Mouse (Mus musculus): Measurements from ENCODE around the gene Ltb. TPM values are rescaled to one million over a fixed set of nuclear protein-coding genes. Genes with fewer than 3 reads are reported as not detected.

Gene Ltb
- polyA plus RNA-seq, 1 experiment from 2014 or later, result 0.64 TPM

GRCm38 (mm10) chr17:35210593-35210992, 16.4 kb downstream of the Ltb start:
- 64% methylated on average over 3 of the region's 3 CpGs for WGBS
- Histone ChIP-seq H3K27ac (replicated peaks) (no peak overlapping the region), H3K9me3 (no peaks in the 10 kb centered on the region), H3K9ac (no peak overlapping the region), H3K4me2 (no peak overlapping the region), H3K27me3 (replicated peaks) (peaks cover 9% of the 10 kb centered on the region), H3K4me3 (no peak overlapping the region), H3K4me1 (no peaks in the 10 kb centered on the region), H3K36me3 (no peaks in the 10 kb centered on the region)
- ATAC-seq (ENCODE audit: extremely low read depth, insufficient number of reproducible peaks, low FRiP score, low TSS enrichment), result no peak

GRCm38 (mm10) chr17:35213071-35213470, 18.8 kb downstream of the Ltb start:
- WGBS, result 85% methylated on average over 5 of the region's 5 CpGs

DNA sequence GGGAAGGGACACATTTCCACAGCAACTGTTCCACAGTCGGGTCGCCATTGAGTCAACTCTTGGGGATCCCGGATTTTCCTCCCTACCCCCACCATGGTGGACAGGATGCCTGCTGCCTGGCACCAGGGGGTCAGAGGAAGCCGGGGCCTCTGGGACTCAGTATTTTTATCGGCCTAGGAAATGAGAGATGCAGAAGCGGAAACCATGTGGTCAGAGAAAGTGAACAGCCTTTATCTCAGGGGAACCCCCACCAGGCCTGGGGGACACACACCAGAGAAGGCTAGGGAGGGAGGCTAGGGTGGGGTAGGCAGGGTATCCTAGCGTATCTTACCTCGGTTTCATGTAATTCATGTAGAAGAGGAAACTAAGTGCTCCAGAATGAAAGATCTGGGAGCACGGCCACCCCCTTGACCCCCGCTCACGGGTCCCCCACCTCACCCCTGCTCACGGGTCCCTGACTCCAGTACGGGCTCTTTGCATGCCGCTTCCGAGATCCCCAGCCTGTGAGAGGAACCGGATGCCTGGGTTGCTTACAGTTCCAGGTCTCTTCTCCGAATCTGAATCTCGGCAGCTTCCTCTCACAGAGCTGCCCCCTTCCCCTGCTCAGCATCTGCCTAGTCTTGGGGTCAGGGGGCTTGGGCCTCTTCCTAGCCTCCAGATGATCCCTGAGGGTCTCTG, 24.4 kb downstream of the Ltb start:
- ATAC-seq (ENCODE audit: extremely low read depth, insufficient number of reproducible peaks, low FRiP score, low TSS enrichment), result peak; percentile 30; the same call in 1 of the 2 replicates
- 59% methylated on average over 18 of the region's 18 CpGs for WGBS
- H3K4me1 ChIP-seq, result peaks cover 34% of the 10 kb centered on the region
- no peaks in the 10 kb centered on the region for H3K9me3 ChIP-seq
- H3K27me3 ChIP-seq (replicated peaks), result no peaks in the 10 kb centered on the region
- peaks cover 30% of the 10 kb centered on the region for H3K36me3 ChIP-seq
- peak overlapping the region; percentile 72 for H3K27ac ChIP-seq (replicated peaks)
- 0 out of 2 replicates have a peak overlapping the region, but pooled peaks have one; percentile 15 for H3K9ac ChIP-seq
- H3K4me3 ChIP-seq, result no peak overlapping the region
- H3K4me2 ChIP-seq, result peak overlapping the region; percentile 24

More at GRCm38 (mm10) chr17:35213071-35213470, 18.8 kb downstream of the Ltb start:
- no peak for ATAC-seq (ENCODE audit: extremely low read depth, insufficient number of reproducible peaks, low FRiP score, low TSS enrichment)
- no peak overlapping the region for H3K9ac ChIP-seq
- no peaks in the 10 kb centered on the region for H3K36me3 ChIP-seq
- H3K27me3 ChIP-seq (replicated peaks), result peaks cover 4% of the 10 kb centered on the region; the same call in 1 of the 2 replicates
- H3K4me1 ChIP-seq, result no peaks in the 10 kb centered on the region
- H3K27ac ChIP-seq (replicated peaks), result no peak overlapping the region
- H3K4me2 ChIP-seq, result no peak overlapping the region
- no peaks in the 10 kb centered on the region for H3K9me3 ChIP-seq
- H3K4me3 ChIP-seq, result no peak overlapping the region

DNA sequence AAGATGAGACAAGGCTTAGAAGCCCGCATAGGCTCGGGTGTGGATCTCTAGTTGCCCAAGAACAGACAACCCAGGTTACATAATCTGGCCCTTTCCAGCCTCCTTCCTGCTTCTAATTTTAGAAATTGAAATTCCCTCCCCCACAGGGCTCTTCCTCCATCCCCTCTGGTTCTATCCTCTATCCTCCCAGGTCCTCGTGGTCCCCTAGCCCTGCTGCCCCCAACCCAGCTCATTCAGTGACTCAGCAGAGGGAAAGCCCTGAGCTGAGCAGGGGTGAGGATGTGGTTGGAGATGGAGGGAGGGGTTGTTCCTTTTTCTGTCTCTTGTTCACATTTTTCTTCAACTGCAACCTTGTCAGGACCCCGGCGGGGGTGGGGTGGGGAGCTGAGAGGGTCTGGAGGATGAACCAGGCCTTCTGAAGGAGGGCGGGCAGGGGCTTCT, 25.4 kb downstream of the Ltb start:
- peaks cover 34% of the 10 kb centered on the region for H3K4me1 ChIP-seq
- H3K27me3 ChIP-seq (replicated peaks), result no peaks in the 10 kb centered on the region
- no peak overlapping the region for H3K4me2 ChIP-seq
- 61% methylated on average over 6 of the region's 6 CpGs for WGBS
- H3K9me3 ChIP-seq, result no peaks in the 10 kb centered on the region
- no peak for ATAC-seq (ENCODE audit: extremely low read depth, insufficient number of reproducible peaks, low FRiP score, low TSS enrichment)
- no peak overlapping the region for H3K4me3 ChIP-seq
- no peak overlapping the region for H3K9ac ChIP-seq
- peak overlapping the region; percentile 72 for H3K27ac ChIP-seq (replicated peaks)
- peaks cover 30% of the 10 kb centered on the region for H3K36me3 ChIP-seq

DNA sequence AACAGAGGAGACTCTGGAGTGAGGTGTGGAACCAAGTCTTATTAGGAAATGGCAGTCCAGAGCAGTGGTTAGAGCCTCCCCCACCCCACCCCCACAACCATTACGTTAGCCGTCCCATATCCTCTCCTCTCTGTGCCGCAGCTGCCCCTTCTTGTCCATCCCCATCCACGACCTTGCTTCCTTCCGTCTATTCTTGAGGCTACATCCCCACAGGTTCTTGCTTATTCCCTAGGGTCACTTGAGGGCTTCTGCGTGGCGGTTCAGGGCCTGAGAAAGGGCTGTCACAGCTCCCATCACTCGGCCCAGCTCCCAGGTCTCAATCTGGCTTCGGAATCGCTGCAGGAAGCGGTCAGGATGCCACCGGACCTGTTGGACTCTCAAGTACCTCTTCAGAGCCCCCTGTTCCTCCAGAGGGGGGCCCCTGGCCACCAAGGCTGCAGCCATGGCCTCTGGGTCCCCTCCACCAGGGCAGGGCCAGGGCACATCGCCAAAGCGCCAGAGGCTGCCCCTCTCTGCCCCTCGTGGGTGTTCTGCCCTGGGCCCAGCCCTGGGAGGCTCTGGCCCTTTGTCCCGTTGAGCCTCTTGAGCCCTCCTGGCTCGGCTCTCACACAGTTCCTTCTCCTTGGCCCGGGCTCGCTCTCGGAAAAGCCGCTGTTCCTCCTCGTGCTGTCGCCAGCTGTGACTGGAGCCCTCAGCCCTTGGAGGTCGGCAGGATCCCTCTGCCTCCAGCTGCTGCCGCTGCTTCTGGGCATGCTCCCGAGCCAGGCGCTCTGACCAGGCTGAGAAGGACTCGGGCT, 26.1 kb downstream of the Ltb start, which contains the start of gene Gm16181:
TSS of gene Gm16181 (plus strand) at position 679 of the 797 bp plus-strand sequence.
- Histone ChIP-seq H3K27ac (replicated peaks) (peak within 1 kb of the TSS; percentile 72), H3K36me3 (peaks cover 38% of the 10 kb centered on the region), H3K27me3 (replicated peaks) (no peaks in the 10 kb centered on the region), H3K4me1 (peaks cover 34% of the 10 kb centered on the region), H3K4me2 (no peak within 1 kb of the TSS), H3K9ac (peak within 1 kb of the TSS; percentile 8; the same call in 1 of the 2 replicates), H3K9me3 (no peaks in the 10 kb centered on the region), H3K4me3 (no peak within 1 kb of the TSS)
- ATAC-seq (ENCODE audit: extremely low read depth, insufficient number of reproducible peaks, low FRiP score, low TSS enrichment), result no peak
- WGBS, result 69% methylated on average over 28 of the region's 28 CpGs

GRCm38 (mm10) chr17:35222299-35222698, 28.1 kb downstream of the Ltb start:
- no peak overlapping the region for H3K4me2 ChIP-seq
- peaks cover 43% of the 10 kb centered on the region for H3K4me1 ChIP-seq
- no peak overlapping the region for H3K4me3 ChIP-seq
- ATAC-seq (ENCODE audit: extremely low read depth, insufficient number of reproducible peaks, low FRiP score, low TSS enrichment), result no peak
- H3K9ac ChIP-seq, result 0 out of 2 replicates have a peak overlapping the region, but pooled peaks have one; percentile 47
- 60% methylated on average over 6 of the region's 6 CpGs for WGBS
- peaks cover 48% of the 10 kb centered on the region for H3K36me3 ChIP-seq
- peak overlapping the region; percentile 28; the same call in 1 of the 2 replicates for H3K27ac ChIP-seq (replicated peaks)
- H3K27me3 ChIP-seq (replicated peaks), result no peaks in the 10 kb centered on the region
- no peaks in the 10 kb centered on the region for H3K9me3 ChIP-seq

- H3K4me3 ChIP-seq, result no peak overlapping the region
- H3K27me3 ChIP-seq (replicated peaks), result no peaks in the 10 kb centered on the region
- H3K36me3 ChIP-seq, result peaks cover 68% of the 10 kb centered on the region
- peaks cover 28% of the 10 kb centered on the region for H3K4me1 ChIP-seq
- ATAC-seq (ENCODE audit: extremely low read depth, insufficient number of reproducible peaks, low FRiP score, low TSS enrichment), result no peak
- H3K9me3 ChIP-seq, result no peaks in the 10 kb centered on the region
- WGBS, result 91% methylated on average over 4 of the region's 4 CpGs
- H3K4me2 ChIP-seq, result no peak overlapping the region
- H3K9ac ChIP-seq, result no peak overlapping the region
- no peak overlapping the region for H3K27ac ChIP-seq (replicated peaks)
These were observed 30.4 kb downstream of the Ltb start for GRCm38 (mm10) chr17:35224641-35225040.

DNA sequence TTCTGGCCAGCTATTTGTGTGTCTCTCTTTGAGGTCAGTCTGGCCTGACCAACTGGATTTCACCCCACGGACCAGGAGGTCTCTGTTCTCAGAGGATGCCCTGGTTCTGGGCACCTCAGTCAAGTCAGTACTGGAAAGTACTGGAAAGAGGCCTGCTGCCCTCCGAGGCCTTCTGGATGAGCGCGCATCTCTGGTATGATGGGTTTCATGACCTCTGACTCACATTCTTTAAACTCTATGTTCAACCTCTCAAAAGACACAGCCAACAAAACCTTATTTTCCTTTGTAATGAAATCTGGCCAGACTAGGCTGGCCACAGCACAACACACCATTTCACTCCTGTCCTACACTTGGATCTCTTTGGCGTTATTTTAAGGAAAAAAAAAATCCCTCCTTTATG, 31.2 kb downstream of the Ltb start:
- WGBS, result 88% methylated on average over 5 of the region's 5 CpGs

DNA sequence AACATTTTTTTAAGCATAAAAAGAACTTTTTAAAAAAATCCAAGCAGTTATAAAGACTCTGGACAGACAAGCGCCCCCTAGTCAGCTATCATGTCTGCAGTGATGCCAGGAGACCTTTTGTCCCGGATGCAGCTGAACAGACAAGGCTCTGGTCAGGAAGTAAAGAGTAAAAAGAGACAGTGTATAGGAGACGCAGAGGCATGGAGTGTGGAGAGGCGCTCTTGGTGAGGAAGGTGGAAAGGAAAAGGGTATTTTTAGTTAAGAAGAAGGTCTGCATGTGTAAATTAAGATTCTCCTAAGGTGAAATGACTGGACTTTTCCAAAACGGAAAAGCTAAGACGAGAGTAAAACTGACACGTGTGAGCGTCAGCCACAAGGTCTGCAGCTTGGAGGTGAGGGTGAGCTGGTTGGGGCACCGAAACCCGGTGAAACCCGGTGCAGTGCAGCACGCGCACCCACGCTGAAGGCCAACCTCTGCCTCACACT, 32.4 kb downstream of the Ltb start:
- WGBS, result 71% methylated on average over 14 of the region's 14 CpGs
- no peak for ATAC-seq (ENCODE audit: extremely low read depth, insufficient number of reproducible peaks, low FRiP score, low TSS enrichment)
- no peaks in the 10 kb centered on the region for H3K27me3 ChIP-seq (replicated peaks)
- H3K36me3 ChIP-seq, result peaks cover 69% of the 10 kb centered on the region
- H3K9ac ChIP-seq, result no peak overlapping the region
- H3K27ac ChIP-seq (replicated peaks), result peak overlapping the region; percentile 36; the same call in 1 of the 2 replicates
- H3K4me2 ChIP-seq, result no peak overlapping the region
- H3K4me1 ChIP-seq, result peaks cover 13% of the 10 kb centered on the region
- H3K4me3 ChIP-seq, result no peak overlapping the region
- H3K9me3 ChIP-seq, result no peaks in the 10 kb centered on the region

More for the DNA sequence above, 31.2 kb downstream of the Ltb start:
- Histone ChIP-seq H3K36me3 (peaks cover 68% of the 10 kb centered on the region), H3K9me3 (no peaks in the 10 kb centered on the region), H3K4me1 (peaks cover 20% of the 10 kb centered on the region), H3K4me2 (no peak overlapping the region), H3K9ac (no peak overlapping the region), H3K27ac (replicated peaks) (no peak overlapping the region), H3K27me3 (replicated peaks) (no peaks in the 10 kb centered on the region), H3K4me3 (no peak overlapping the region)
- no peak for ATAC-seq (ENCODE audit: extremely low read depth, insufficient number of reproducible peaks, low FRiP score, low TSS enrichment)

GRCm38 (mm10) chr17:35231022-35231421, 36.8 kb downstream of the Ltb start:
- H3K4me3 ChIP-seq, result no peak overlapping the region
- no peak overlapping the region for H3K4me2 ChIP-seq
- no peak overlapping the region for H3K27ac ChIP-seq (replicated peaks)
- ATAC-seq (ENCODE audit: extremely low read depth, insufficient number of reproducible peaks, low FRiP score, low TSS enrichment), result no peak
- H3K4me1 ChIP-seq, result peaks cover 42% of the 10 kb centered on the region
- 87% methylated on average over 10 of the region's 10 CpGs for WGBS
- H3K36me3 ChIP-seq, result peaks cover 59% of the 10 kb centered on the region
- H3K27me3 ChIP-seq (replicated peaks), result no peaks in the 10 kb centered on the region
- no peak overlapping the region; the same call in 1 of the 2 replicates for H3K9ac ChIP-seq
- no peaks in the 10 kb centered on the region for H3K9me3 ChIP-seq

- H3K27ac ChIP-seq (replicated peaks), result no peak overlapping the region
- no peak overlapping the region for H3K4me3 ChIP-seq
- peaks cover 55% of the 10 kb centered on the region for H3K36me3 ChIP-seq
- H3K9me3 ChIP-seq, result no peaks in the 10 kb centered on the region
- peak overlapping the region; percentile 38 for H3K9ac ChIP-seq
- H3K27me3 ChIP-seq (replicated peaks), result no peaks in the 10 kb centered on the region
- H3K4me1 ChIP-seq, result peaks cover 37% of the 10 kb centered on the region
- no peak for ATAC-seq (ENCODE audit: extremely low read depth, insufficient number of reproducible peaks, low FRiP score, low TSS enrichment)
- 13% methylated on average over 12 of the region's 12 CpGs for WGBS
- H3K4me2 ChIP-seq, result peak overlapping the region; percentile 25; the same call in 1 of the 2 replicates
These were observed 37.8 kb downstream of the Ltb start for GRCm38 (mm10) chr17:35232043-35232442.
